8 mouse cellular contexts compared by ENCODE assay signal in genomic region chr10:86704589-86705191, GRCm38 (mm10). TPM values are rescaled to one million over a fixed set of nuclear protein-coding genes. Genes with fewer than 3 reads are reported as not detected.
DNase-seq lines count a peak whose midpoint lies in the region; ATAC-seq and TF ChIP-seq lines count a peak whose summit lies in the region.

No protein-coding gene starts in this region.

- TF ChIP-seq CTCF in brain, embryonic 14.5 days (IDR thresholded peaks at IDR 0.05; ENCODE audit: borderline replicate concordance, extremely low read depth, insufficient read depth, insufficient read length): no peak
- no peak for TF ChIP-seq CTCF in lung, embryonic 14.5 days (IDR thresholded peaks at IDR 0.05; ENCODE audit: low read depth)

- no peak for TF ChIP-seq POLR2A in brain, embryonic 14.5 days (IDR thresholded peaks at IDR 0.05; ENCODE audit: borderline replicate concordance, extremely low read depth, insufficient read depth, insufficient read length, poor library complexity, severe bottlenecking)

- no peaks in the 10 kb centered on the region for H3K9me3 ChIP-seq in intestine, embryonic 15.5 days
- H3K9me3 ChIP-seq in lung, embryonic 14.5 days (ENCODE audit: low read depth, low read length): no peaks in the 10 kb centered on the region
- H3K9me3 ChIP-seq in neural tube, embryonic 12.5 days: no peaks in the 10 kb centered on the region

- peak; percentile 11 for ATAC-seq in intestine, embryonic 15.5 days
- ATAC-seq in lung, embryonic 14.5 days (ENCODE audit: insufficient read depth): no peak; the same call in 1 of the 2 replicates
- ATAC-seq in neural tube, embryonic 12.5 days (ENCODE audit: low FRiP score, low read depth): no peak; the same call in 1 of the 2 replicates
- no peak for ATAC-seq in activated CD4-positive, CD25-positive, alpha-beta regulatory T cell, adult 4 months

- H3K4me1 ChIP-seq in intestine, embryonic 15.5 days (replicated peaks): peaks cover 34% of the 10 kb centered on the region
- H3K4me1 ChIP-seq in lung, embryonic 14.5 days (ENCODE audit: insufficient read depth): peaks cover 28% of the 10 kb centered on the region; the same call in 1 of the 2 replicates
- peaks cover 43% of the 10 kb centered on the region for H3K4me1 ChIP-seq in neural tube, embryonic 12.5 days

- no peaks in the 10 kb centered on the region for H3K27me3 ChIP-seq in intestine, embryonic 15.5 days (replicated peaks)
- H3K27me3 ChIP-seq in lung, embryonic 14.5 days (ENCODE audit: insufficient read depth, low read length): no peaks in the 10 kb centered on the region
- H3K27me3 ChIP-seq in neural tube, embryonic 12.5 days (replicated peaks): no peaks in the 10 kb centered on the region

- H3K4me2 ChIP-seq in intestine, embryonic 15.5 days (replicated peaks): peak overlapping the region; percentile 73
- H3K4me2 ChIP-seq in lung, embryonic 14.5 days: peak overlapping the region; percentile 89
- H3K4me2 ChIP-seq in neural tube, embryonic 12.5 days (replicated peaks): peak overlapping the region; percentile 84

- H3K36me3 ChIP-seq in intestine, embryonic 15.5 days: peaks cover 14% of the 10 kb centered on the region
- H3K36me3 ChIP-seq in lung, embryonic 14.5 days (ENCODE audit: insufficient read depth): peaks cover 41% of the 10 kb centered on the region
- H3K36me3 ChIP-seq in neural tube, embryonic 12.5 days: peaks cover 33% of the 10 kb centered on the region

- DNase-seq in 3T3-L1 (ENCODE audit: low read depth, low spot score): peak; percentile 49
- DNase-seq in B cell, adult 2 months: peak; percentile 42 to 43
- DNase-seq in brain, embryonic 14.5 days (ENCODE audit: low read depth): peak; percentile 39
- peak; percentile 30 for DNase-seq in gastrocnemius, postnatal 10 days
- DNase-seq in lung, embryonic 14.5 days: peak; percentile 64

- peak overlapping the region; percentile 73 for H3K4me3 ChIP-seq in intestine, embryonic 15.5 days (replicated peaks)
- peak overlapping the region; percentile 94 for H3K4me3 ChIP-seq in lung, embryonic 14.5 days (ENCODE audit: low read depth, low read length)
- H3K4me3 ChIP-seq in neural tube, embryonic 12.5 days: peak overlapping the region; percentile 80

- H3K27ac ChIP-seq in intestine, embryonic 15.5 days: peak overlapping the region; percentile 82
- H3K27ac ChIP-seq in lung, embryonic 14.5 days (ENCODE audit: low read depth): peak overlapping the region; percentile 96
- H3K27ac ChIP-seq in neural tube, embryonic 12.5 days: peak overlapping the region; percentile 29; the same call in 1 of the 2 replicates

- H3K9ac ChIP-seq in intestine, embryonic 15.5 days: peak overlapping the region; percentile 89
- H3K9ac ChIP-seq in lung, embryonic 14.5 days: peak overlapping the region; percentile 97
- peak overlapping the region; percentile 87 for H3K9ac ChIP-seq in neural tube, embryonic 12.5 days

- WGBS in intestine, embryonic 15.5 days: under 1% methylated on average over 33 of the region's 33 CpGs
- WGBS in lung, embryonic 14.5 days: under 1% methylated on average over 33 of the region's 33 CpGs
- under 1% methylated on average over 33 of the region's 33 CpGs for WGBS in neural tube, embryonic 12.5 days

RNA-seq across cellular contexts. Expression of gene Hsp90b1, which starts 0.6 kb away (rescaled TPM):
- polyA plus RNA-seq in brain, embryonic 14.5 days (2012; rRNA removed): 138 and 180 TPM in 2 replicates
- 100 to 1,000 TPM; 155 to 192 TPM for total RNA-seq in gastrocnemius, postnatal 10 days (2021)
- 754 and 764 TPM in 2 replicates for polyA plus RNA-seq in intestine, embryonic 15.5 days (2015; fragmentation: Nextera tagmentation; extraction: Ambion mirVana)
- polyA plus RNA-seq in lung, embryonic 14.5 days (2014; fragmentation: Nextera tagmentation; extraction: Ambion mirVana): 592 and 645 TPM in 2 replicates
- polyA plus RNA-seq in neural tube, embryonic 12.5 days (2016; fragmentation: Nextera tagmentation; extraction: Ambion mirVana): 454 and 496 TPM in 2 replicates
- 100 to 1,000 TPM; 185 to 255 TPM for polyA plus RNA-seq in activated CD4-positive, CD25-positive, alpha-beta regulatory T cell, adult 4 months (2017; shearing (Covaris generic))

RNA-seq across cellular contexts. Expression of gene Ttc41, which starts 0.9 kb away (rescaled TPM):
- 2.7 and 2.9 TPM in 2 replicates for polyA plus RNA-seq in brain, embryonic 14.5 days (2012; rRNA removed)
- total RNA-seq in gastrocnemius, postnatal 10 days (2021): 1 to 10 TPM; 1.6 to 2.8 TPM
- 1.6 and 2.0 TPM in 2 replicates for polyA plus RNA-seq in intestine, embryonic 15.5 days (2015; fragmentation: Nextera tagmentation; extraction: Ambion mirVana)
- polyA plus RNA-seq in lung, embryonic 14.5 days (2014; fragmentation: Nextera tagmentation; extraction: Ambion mirVana): 1.3 and 2.0 TPM in 2 replicates
- 3.0 and 3.4 TPM in 2 replicates for polyA plus RNA-seq in neural tube, embryonic 12.5 days (2016; fragmentation: Nextera tagmentation; extraction: Ambion mirVana)
- under 1 TPM; 0.56 to 0.93 TPM for polyA plus RNA-seq in activated CD4-positive, CD25-positive, alpha-beta regulatory T cell, adult 4 months (2017; shearing (Covaris generic))

RNA-seq across cellular contexts. Expression of gene Gm49358, which starts 59.1 kb away (rescaled TPM):
- 0.06 TPM in 1 of 2 replicates, not detected in the other for polyA plus RNA-seq in brain, embryonic 14.5 days (2012; rRNA removed)
- total RNA-seq in gastrocnemius, postnatal 10 days (2021): 10 to 100 TPM in 1 of 2 experiments, 1 to 10 TPM in 1; 6.6 to 10.8 TPM
- not detected in 2 replicates for polyA plus RNA-seq in intestine, embryonic 15.5 days (2015; fragmentation: Nextera tagmentation; extraction: Ambion mirVana)
- 0.24 TPM in 1 of 2 replicates, not detected in the other for polyA plus RNA-seq in lung, embryonic 14.5 days (2014; fragmentation: Nextera tagmentation; extraction: Ambion mirVana)
- polyA plus RNA-seq in neural tube, embryonic 12.5 days (2016; fragmentation: Nextera tagmentation; extraction: Ambion mirVana): not detected in 2 replicates
- polyA plus RNA-seq in activated CD4-positive, CD25-positive, alpha-beta regulatory T cell, adult 4 months (2017; shearing (Covaris generic)): not detected

Comparison
In these comparisons a context has a peak if more than half of its experiments do, and no peak if none do; other contexts are left out.
1. H3K27ac ChIP-seq: peak in every context shown above with its lines; median percentile 96 in lung, embryonic 14.5 days; 82 in intestine, embryonic 15.5 days; 29 in neural tube, embryonic 12.5 days.